Mouse (Mus musculus) CD4-positive helper T cell, adult 2 months (primary cell): Measurements from ENCODE around the gene Ankrd55.

Experiments
- DNase-seq: peaks from one replicate; pipeline ENCODE4 v3.0.0-alpha.2; 2012; ENCODE audit warnings: low read depth, missing footprints, low spot score

The Ankrd55 gene

DNA sequence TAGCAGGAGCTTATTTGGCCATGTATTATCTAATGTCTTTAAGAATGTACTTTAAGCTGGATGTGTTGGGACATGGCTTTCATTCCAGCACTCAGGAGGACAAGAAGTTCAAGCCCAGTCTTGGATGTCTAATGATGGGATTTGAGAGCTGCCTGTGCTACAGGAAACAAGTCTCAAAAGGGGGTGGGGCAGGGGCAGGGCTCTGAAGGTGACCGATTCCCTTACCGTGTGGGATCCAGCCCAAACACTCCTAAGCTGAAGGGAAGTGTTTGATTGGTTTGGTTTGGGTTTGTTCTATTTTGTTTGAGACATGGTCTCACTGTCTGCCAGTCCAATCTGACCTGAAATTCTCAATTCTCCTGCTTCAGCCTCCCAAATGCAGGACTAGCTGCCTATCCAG is 93.2 kb downstream of the Ankrd55 start:
- DNase-seq = no peak

DNA sequence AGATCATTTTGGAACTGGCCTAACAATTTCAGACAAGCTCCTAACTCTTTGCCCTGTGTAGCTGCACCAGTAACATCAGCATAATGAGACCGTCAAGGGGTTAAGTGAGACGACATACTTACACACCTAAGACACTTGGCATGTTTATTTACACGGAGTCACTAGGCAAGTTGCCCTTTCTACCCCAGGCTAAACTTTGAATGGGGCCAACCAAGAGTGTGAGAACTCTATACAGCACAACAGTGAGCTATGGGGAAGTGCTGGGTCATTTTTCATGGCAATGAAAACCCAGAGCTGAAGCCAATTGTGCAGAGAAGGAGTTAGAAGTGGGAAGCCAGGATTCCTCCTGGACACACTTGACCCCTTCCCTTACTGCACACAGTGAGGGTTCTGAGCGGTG is 94.2 kb downstream of the Ankrd55 start:
- no peak for DNase-seq

DNA sequence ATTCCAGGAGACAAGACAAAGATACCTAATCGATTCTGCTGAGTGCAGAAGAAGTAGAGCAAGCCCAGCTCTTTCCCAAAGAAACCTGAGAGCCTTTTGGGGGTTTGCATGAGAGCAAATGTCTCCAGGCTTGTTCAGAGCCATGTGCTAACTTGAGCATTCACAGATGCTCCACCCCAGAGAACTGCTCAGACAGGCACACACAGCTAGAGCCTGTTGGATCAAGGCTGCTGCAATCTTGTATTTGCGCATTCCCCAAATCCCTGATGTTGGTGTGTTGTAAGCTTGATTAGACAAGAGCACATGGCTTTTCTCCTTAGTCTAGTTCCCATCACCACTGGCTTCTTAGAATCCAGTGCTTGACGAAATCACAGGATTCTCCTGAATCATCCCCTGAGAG is 94.7 kb downstream of the Ankrd55 start:
- no peak for DNase-seq

DNA sequence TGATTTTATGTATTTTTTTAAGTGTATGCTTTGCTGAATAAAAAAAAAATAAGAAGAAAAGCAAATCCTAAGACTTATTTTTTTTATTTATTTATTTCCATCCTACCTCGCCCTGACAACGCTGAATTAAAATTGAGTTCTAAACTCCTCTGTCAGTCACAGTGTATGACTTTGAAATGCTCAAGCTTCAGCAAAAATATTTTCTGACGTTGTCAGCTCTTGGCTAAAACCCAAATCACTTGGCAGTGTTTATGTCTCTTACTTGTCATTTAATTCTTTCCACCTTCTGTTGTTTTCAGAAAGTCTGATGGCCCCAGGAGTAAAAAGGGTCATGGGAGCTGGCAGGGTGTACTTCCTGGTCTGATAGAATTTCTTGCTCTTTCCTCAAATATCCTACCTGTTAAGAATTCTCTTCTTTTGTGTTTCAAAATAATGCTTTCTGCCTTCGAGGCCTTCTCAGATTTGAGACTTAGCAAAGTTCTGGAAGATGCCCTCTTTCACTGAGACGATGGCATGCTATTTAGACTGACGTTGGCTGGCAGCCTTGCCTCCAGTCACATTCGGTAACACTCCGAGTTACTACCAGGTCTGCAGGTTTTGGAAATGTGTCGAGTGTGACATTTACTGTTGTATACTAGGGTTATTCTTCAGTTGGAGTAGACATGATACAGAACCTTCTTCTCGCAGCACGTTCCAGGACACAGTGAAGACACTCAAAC is 95.8 kb downstream of the Ankrd55 start:
- peak; percentile 22 for DNase-seq

DNA sequence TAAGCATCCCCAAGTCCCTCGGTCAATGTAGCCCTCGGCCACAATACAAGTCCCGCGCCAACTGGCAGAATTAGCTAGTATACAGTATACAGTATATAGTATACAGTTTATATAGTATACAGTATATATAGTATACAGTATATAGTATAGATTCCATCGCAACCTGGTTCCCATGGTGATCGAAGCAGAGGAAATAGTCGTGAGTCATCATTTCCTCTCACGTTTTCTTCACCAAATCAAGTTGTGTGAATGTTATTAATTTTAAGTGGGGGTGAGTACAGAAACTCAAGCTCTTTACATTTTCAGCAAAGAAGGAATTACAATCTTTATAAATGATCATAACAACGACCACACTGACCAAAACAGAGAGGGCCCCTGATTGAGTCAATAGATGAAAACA is 96.8 kb downstream of the Ankrd55 start:
- DNase-seq = peak; percentile 67

DNA sequence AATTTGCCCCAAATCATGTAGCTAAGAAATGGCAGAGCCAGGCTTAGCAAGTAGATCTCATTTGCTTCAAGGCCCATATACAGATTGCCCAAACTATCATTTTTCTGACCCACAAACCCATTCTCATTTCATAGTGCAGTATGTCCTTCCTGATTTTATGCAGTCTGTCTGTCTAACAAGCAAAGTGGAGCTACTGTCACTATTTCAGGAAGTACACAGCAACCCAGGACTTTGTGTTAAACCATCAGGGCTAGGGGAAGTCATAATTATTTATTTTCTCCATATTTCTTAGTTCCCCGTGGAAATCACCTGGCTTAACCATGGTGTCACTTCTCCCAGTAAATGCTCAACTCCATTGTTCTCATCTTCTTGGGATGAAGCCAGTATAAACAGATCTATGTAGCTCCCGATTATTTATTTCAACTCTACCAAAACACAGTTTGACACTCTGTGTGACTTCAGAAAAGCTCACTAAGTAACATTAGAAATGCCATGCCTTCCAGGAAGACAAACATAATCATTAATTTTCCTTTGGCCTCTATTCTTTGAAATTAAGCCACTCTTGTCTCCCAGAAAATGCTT is 98.3 kb downstream of the Ankrd55 start:
- no peak for DNase-seq

DNA sequence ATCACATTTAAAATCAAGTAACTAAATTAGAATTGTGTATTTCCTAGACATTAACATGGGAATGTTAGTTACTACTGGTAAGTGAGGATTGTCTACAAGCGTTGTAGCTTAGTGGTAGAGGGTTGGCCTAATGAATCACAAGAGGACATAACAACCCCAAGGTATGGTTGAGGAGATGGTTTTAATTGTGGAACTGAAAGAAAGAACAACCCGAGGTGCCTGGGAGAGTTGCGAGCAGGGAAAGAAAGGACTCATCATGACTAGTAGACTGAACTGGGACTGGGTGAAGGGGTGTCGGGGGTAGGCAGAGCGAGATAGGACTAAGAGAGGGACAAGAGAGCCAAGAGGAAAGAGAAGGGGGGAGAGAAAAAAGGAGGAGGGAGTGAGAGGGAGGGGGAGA is 99.0 kb downstream of the Ankrd55 start:
- no peak for DNase-seq

DNA sequence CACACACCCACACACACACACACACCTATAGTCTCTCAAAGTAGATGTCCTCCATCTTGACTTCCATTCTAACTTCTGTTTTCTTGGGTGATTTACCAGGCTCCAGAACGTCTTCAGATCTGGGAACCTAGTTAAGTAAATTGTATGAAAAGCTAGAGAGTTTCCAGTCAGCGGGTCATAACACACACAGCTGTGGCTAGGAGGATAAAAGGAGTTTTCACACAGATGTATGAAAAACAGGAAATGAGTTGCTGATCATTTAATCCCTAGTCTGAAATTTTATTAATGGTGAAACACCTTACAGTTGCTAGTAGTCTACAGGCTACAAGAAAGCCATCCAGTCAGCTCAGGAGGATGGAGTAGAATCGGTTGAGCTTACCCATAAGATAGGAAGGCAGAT is 99.9 kb downstream of the Ankrd55 start:
- DNase-seq = peak; percentile 56

DNA sequence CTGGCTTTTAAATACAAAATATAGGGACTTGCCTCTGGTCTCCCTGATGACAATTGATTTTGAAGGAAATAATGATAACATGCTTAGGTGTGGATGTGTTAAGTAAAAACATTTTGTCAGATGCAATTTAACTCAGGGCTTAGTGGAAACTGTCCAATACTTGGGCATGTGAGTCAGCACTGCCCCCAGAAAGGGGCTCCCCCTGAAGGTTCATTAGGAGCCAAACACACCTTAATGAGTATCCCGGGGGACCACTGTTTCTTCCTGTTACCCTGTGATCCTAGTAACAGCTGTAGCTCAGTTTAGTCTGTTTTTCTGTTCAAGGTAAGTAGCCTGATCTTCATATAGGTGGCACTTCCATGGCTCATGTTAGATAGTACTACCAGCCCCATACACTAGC is 102.0 kb downstream of the Ankrd55 start:
- DNase-seq = no peak

DNA sequence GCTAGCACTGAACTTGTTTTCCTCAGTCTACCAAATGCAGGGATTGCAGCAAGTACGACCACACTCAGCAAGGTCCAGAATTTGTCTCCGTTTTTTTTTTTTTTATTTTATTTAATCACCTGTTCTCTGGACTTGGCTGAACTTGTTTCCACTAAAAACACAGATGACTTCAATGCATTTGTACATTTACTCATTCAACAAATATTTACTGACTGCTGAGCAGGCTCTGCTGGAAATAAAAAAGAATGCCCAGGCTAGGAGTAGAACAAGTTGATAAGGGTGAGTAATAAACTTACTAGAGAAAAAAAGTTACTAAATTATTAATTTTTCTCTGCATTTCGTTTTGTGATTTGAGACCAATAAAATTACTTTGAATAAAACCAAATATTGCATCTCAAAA is 103.1 kb downstream of the Ankrd55 start:
- no peak for DNase-seq

DNA sequence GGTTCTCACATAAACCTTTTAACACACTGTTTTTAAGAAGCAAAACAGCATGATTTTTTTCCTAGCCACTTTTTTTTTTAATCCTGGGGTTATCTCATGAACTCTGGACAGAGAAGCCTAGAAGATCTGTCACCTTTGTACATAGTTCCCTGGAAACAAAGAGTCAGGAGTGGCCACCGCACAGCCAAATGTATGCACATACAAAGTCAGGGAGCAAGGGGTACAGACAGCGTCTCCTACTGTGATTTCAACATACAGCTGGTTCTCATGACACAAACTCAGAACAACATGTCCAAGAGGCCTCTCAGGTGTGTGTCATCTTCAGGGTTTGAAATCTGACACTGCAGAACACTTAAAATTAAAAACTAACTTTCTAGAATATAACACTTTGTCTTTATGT is 105.1 kb downstream of the Ankrd55 start:
- DNase-seq = no peak

DNA sequence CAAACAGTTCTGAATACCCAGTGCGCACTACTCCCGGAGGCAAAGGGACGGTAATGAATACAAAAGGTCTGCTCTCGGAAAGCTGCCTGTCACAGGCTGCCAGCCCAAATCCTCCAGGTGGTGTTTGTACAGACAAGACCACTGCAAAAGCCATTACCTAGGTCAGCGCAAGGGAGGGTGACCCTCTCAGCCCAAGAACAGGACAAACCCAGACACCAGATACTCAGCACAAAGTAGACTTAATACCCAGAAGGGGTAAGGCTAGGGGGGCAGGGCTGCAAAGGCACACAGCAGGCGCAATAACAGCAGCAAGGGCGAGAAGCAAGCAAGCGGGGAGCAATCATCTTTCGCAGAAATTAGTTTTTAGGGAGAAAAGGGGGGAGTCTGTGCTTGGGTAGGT is 106.0 kb downstream of the Ankrd55 start:
- DNase-seq = no peak

DNA sequence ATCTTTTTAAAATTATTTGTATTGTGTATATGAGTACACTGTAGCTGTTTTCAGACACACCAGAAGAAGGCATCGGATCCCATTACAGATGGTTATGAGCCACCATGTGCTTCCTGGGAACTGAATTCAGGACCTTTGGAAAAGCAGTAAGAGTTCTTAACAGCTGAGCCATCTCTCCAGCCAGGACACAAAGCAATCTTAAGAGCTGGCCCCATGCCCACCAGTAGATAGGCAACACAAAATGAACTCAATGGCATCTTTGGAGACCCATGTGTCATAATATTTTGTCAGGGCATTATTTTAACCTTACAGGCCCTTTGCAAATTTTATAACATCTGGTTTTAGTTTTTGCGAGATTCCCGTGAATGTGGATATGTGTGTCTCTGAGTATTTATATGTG is 116.5 kb downstream of the Ankrd55 start:
- DNase-seq = no peak

DNA sequence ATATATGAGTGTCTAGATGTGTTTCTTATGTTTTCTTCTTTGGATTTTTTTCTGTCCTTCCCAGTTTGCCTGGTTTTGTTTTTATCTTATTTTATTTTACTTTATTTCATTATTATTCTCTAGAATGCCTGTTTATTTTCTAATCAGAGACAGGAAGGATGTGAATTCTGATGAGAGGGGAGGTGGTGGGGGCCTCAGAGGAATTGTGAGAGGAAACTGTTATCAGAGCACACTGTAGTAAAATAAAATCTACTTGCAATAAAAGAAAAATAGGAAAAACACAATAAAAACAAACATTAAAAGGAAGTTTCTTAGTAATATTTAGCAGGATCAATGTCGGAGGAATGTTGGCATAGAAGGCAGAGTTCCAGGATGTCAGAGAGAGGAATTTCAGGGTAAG is 116.9 kb downstream of the Ankrd55 start:
- DNase-seq = no peak

DNA sequence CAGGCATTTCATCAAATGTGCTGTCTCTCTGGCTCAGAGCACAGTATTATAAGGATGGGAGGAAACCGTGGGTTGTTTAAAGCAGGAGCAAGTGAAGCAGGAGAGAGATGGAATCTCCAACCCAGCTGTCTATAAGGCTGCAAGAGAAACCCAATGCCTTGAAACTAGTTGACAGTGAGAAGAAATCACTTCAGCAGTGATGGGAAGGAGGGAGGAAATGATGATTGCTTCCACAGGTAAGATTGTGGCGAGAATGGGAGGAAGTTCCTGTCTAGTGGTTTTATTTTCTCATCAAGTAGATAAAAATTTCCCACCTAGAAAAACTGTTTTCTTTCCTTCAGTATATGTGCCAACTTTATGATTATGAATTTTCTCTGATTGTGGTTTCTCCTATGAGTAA is 118.4 kb downstream of the Ankrd55 start:
- peak; percentile 46 for DNase-seq

DNA sequence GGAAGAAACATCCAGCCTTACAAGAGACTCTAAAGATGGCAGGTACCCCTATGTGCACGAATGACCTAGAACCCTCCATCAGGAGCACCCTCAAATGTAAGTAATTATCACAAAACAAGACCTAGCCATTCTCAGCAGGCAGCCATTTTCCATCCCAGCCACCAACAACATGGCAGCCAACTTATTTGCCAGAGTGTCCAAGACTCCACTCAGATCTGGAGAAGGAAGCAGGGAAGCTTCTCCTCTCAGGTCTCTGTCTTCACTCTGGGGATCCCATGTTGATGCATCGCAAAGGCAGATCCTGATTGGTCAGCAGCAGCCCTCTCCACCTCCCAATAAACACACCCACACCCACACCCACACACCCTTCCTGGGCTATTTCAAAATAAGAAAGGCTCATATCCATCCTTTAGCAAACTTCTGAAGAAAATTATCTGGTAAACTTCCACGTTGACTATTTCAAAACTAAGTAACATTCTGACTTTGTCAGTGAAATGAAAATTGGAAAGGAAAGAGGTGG is 119.0 kb downstream of the Ankrd55 start:
- DNase-seq = no peak

DNA sequence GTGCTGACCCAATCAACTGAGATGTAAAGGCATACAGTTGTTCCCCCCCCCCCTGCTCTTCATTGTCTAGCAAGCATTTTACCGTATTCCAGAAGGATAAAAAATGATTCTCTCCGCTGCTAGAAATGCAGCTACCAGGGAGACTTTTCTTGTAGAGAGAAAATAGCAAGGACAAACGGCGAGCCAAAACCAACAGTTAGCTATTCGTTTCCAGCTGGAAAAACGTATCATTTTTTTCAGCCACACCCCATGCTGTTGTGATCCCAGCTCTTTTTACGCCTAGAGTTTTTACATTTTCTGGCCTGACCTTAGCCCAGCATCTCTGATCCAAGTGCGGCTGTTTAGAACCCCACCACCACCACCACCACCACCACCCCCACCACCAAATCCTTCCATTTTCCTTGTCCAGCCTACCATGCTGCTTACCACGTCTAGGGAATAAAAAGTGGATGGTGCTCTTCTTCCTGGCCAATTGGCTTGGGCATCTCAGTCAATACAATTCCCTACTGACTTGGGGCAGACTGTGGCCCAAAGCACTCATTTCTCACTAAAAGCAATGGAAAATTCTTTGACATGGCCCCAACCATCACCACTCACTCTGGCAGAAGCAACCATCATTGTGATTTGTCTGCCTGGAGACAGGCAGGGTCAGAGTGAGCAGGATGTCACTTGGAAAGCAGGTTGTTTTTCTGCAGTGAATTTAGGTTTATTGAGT is 119.7 kb downstream of the Ankrd55 start:
- no peak for DNase-seq

DNA sequence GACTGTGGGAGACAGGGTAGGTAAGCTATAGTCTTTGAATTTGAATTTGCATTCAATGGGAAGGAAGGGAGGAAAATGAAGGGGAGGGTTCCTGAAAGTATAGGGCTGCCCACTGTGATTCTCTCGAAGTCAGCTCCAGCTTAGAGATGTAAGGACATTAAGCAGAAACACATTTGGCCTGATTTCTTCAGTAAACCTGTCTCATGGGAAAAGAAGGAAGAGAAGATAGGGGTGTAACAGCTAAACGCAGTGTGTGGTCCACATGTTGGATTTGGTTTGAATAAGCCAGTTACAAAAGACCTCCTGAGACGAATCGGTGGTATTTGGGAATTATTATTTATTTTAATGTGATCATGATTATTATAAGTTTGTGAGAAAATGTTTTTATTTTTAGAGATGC is 120.5 kb downstream of the Ankrd55 start:
- DNase-seq = no peak

DNA sequence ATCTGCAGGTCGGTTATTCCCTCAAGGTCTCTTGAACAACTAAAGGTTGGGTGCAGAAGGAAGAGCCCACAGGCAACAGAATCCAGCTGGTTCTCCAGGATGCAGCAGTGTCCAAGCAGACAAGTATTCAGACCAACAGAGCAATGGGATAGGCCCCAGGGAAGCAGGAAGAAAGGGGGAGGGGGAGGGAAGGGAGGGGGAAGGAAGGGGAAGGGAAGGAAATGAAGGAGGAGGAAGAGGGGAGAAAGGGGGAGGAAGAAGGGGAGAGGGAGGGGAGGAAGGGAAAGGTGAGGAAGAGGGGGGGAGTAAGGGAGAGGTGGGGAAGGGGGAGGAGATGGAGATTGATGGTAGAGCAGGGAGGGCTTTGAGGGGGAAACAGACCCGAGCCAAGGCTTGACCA is 121.1 kb downstream of the Ankrd55 start:
- DNase-seq = no peak

DNA sequence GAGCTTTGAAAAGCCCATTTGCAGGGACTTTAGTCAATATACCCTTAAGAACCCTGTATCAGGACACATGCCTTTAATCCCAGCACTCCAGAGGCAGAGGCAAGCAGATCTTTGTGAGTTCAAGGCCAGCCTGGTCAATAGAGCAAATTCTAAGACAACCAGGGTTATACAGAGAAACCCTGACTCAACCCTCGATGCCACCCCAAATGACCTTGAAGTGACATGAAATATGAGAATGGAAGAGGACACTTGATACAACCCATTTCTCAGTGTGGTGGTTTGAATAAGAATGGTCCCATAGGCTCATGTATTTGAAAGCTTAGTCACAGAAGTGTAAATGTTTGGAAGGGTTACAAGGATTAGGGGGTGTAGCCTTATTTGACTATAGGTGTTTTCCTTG is 121.6 kb downstream of the Ankrd55 start:
- DNase-seq = no peak

DNA sequence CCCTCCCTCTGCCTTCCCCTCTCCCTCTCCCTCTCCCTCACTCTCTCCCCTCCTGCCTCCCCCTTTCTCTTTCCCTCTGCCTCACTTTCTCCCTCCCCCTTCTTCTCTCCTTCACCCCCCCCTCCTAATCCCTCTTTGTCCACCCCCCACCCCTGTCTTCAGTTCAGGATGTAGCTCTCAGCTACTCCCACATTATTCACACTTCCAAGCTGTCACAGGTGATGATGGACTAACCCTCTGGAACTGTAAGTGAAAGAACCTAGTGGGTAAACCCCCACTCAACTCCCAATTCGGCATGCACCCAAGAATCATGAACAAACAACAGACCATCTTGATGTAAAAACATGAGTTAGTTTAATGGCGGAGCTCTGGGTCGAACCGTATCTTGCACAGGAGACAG is 122.2 kb downstream of the Ankrd55 start:
- DNase-seq = no peak

DNA sequence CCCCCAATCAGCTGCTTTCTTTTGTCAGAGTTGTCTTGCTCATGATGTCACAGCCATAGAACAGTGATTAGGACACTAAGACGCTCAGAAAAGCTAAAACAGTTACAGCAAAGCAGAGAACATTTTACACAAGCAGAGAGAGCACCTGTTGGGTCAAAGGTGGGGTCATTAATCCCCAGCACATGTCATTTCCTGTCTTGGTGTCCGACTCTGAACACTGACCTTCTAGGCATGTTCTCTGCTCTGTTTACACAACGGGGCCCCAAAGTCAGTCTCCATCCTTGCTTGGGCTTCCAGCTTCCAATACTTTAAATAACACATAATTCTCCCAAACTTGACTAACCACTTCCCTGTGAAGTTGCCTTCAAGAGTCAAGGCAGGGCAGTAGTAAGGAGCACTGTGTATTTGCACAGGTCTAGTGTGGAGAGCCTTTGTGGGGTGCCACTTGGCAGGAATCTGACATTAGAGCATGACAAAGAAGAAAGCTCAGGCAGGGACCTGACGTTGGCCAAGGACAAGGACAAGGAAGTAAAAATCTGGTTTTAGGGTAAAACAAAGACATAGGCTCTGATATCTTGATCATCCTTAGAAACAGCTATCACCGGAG is 123.1 kb downstream of the Ankrd55 start:
- no peak for DNase-seq

DNA sequence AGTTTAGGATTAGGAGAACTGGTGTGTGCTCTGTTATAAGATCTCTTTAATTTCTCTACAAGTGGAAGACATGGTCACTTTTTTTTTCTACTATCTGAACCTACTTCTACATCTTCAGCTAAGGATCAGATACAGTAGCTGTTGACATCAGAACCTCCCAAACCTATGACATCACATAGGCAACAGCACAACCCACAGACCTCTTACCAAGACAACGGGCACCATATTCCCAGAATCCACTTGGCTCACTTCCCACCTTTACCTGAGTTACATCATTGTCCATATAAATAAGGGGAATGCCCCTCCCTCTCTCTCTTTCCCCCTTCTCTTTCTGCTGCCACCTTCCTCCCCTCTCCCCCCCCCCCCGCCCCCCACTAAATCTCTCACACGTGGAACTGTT is 124.0 kb downstream of the Ankrd55 start:
- DNase-seq = no peak
